Mouse (Mus musculus): ENCODE measurements around the gene Ccs. TPM values are rescaled to one million over a fixed set of nuclear protein-coding genes. Genes with fewer than 3 reads are reported as not detected.

Ccs gene
- total RNA-seq, 2 experiments from 2014 or later = 29.8 to 30.3 TPM

GRCm38 (mm10) chr19:4855470-4855820 is 16.3 kb upstream of the Ccs start:
- Histone ChIP-seq H3K4me3 (peak overlapping the region; percentile 81), H3K27ac (peak overlapping the region; percentile 88)
- DNase-seq (ENCODE audit: extremely low spot score in 1 of 2, low spot score in 2 of 2) = no peak
- no peak for TF ChIP-seq CTCF (IDR thresholded peaks at IDR 0.05)
- intact Hi-C loops (cut with DNase I) = no loop called here

DNA sequence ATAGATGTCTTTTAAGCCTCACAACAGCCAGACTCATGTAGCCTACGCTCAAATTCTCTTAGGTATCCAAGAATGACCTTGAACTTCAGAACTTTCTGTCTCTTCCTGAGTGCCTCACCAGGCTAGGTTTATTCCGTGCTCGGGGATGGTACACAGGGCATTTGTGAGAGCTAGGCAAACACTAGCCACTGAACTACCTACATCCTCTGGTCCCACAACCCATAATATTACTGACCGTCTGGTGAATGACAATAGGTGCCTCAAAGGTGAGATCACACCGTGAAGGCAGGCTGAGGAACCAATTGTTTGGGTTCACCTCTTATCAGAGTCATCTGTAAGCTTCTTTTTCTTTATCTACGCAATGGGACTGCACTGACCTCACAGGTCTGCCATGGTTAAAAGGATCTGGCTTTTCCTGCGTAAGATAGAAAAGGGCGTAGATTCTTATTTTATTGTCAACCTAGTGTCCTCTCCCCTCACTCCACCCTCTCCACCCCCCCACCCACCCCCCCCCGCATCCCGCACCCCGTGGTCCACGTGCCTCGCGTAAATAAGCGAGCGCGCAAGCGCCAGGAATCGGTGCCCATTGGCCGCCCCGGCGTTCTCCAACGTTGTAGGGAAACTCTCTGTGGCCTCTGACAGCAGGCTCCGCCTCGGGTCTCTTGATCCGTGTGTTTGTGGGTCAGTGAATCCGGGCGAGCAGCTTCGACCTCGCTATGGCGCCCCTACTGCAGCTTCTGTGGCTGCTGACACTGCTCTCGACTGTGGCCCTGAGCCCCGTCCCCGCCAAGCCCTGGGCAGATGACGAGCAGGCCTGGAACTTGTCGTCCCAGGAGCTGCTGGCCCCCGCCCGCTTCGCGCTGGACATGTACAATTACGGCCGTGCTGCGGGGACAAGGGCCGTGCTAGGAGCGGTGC is 15.7 kb upstream of the Ccs start, which contains the start of gene Ctsf:
Gene Ctsf, plus strand, starts transcription at position 579 of the 918 bp plus-strand sequence.
- peak; percentile 87 to 89 for DNase-seq (ENCODE audit: extremely low spot score in 1 of 2, low spot score in 2 of 2)
- Histone ChIP-seq H3K4me3 (peak within 1 kb of the TSS; percentile 81), H3K27ac (peak within 1 kb of the TSS; percentile 88)
- intact Hi-C loops (cut with DNase I) = no loop called here
- no peak; the same call in 1 of the 2 replicates for TF ChIP-seq CTCF (IDR thresholded peaks at IDR 0.05)

DNA sequence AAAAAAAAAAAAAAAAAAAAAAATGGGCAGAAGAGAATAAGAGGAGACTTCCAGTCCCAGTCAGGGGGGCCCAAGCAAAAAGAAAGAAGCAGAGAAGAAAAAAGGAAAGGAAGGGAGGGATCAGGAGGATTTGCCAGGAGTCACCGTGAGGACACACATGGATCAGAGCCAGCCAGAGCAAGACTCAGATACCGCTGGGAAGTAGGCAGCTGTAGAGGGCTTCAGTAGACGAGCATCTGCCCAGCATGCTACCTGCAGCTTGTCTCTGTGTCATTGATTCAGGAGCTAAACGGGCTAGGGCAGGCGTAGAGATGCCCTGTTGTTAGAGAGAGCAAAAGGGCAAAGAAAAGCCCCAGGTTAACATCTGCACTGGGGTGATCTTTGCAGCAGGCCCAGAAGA is 11.1 kb upstream of the Ccs start:
- TF ChIP-seq CTCF (IDR thresholded peaks at IDR 0.05) = no peak
- Histone ChIP-seq H3K4me3 (no peak overlapping the region), H3K27ac (no peak overlapping the region)
- intact Hi-C loops (cut with DNase I) = no loop called here
- no peak for DNase-seq (ENCODE audit: extremely low spot score in 1 of 2, low spot score in 2 of 2)

DNA sequence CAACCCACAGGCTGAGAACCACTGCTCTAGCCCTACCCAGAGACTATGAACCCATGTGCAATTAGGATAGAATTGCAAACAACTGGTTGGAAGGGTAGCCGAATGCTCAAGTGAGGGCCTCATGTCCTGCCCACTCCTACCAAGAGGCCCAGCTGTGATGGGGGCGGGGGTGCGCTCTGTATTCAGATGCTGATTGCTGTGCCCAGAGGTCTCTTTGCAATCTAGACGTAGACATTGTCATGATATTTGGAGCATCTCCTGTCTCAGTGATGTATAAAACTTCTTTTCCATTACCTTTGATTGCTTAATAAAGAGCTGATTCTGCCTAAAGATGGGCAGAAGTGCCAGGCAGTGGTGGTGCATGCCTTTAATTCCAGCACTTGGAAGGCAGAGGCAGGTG is 10.7 kb upstream of the Ccs start:
- H3K4me3 ChIP-seq = no peak overlapping the region
- DNase-seq (ENCODE audit: extremely low spot score in 1 of 2, low spot score in 2 of 2) = no peak
- intact Hi-C loops (cut with DNase I) = loop anchor here (5.0 to 10.0 kb wide), 2 partner anchors 92 to 345 kb away; partner anchors contain the start of gene Rbm4b
- no peak for TF ChIP-seq CTCF (IDR thresholded peaks at IDR 0.05)
- H3K27ac ChIP-seq = no peak overlapping the region

- Histone ChIP-seq H3K27ac (no peak overlapping the region), H3K4me3 (no peak overlapping the region)
- intact Hi-C loops (cut with DNase I) = loop anchor here (5.0 to 10.0 kb wide), 2 partner anchors 90 to 343 kb away; partner anchors contain the start of gene Rbm4b
- peak; percentile 61 for TF ChIP-seq CTCF (IDR thresholded peaks at IDR 0.05)
- no peak for DNase-seq (ENCODE audit: extremely low spot score in 1 of 2, low spot score in 2 of 2)
Measured at GRCm38 (mm10) chr19:4847490-4847889, 8.4 kb upstream of the Ccs start.

- TF ChIP-seq CTCF (IDR thresholded peaks at IDR 0.05) = no peak
- intact Hi-C loops (cut with DNase I) = loop anchor here (5.0 to 10.0 kb wide), 2 partner anchors 89 to 341 kb away; partner anchors contain the start of gene Rbm4b
Measured at GRCm38 (mm10) chr19:4845846-4846245, 6.7 kb upstream of the Ccs start.

GRCm38 (mm10) chr19:4842611-4843010 is 3.5 kb upstream of the Ccs start:
- H3K27ac ChIP-seq = no peak overlapping the region
- intact Hi-C loops (cut with DNase I) = loop anchor here (10.0 kb wide), 1 partner anchor 338 kb away; no protein-coding TSS in a partner anchor
- no peak for TF ChIP-seq CTCF (IDR thresholded peaks at IDR 0.05)

More at GRCm38 (mm10) chr19:4845846-4846245, 6.7 kb upstream of the Ccs start:
- no peak overlapping the region for H3K4me3 ChIP-seq
- no peak overlapping the region for H3K27ac ChIP-seq
- DNase-seq (ENCODE audit: extremely low spot score in 1 of 2, low spot score in 2 of 2) = no peak

GRCm38 (mm10) chr19:4840848-4841247 is 1.7 kb upstream of the Ccs start:
- H3K27ac ChIP-seq = no peak overlapping the region
- no peak for TF ChIP-seq CTCF (IDR thresholded peaks at IDR 0.05)
- intact Hi-C loops (cut with DNase I) = loop anchor here (10.0 kb wide), 1 partner anchor 336 kb away; no protein-coding TSS in a partner anchor
- DNase-seq (ENCODE audit: extremely low spot score in 1 of 2, low spot score in 2 of 2) = no peak
- H3K4me3 ChIP-seq = no peak overlapping the region

More at GRCm38 (mm10) chr19:4842611-4843010, 3.5 kb upstream of the Ccs start:
- no peak overlapping the region for H3K4me3 ChIP-seq
- DNase-seq (ENCODE audit: extremely low spot score in 1 of 2, low spot score in 2 of 2) = no peak

GRCm38 (mm10) chr19:4838526-4839140 is 499 bp downstream of the Ccs start:
- no peak for TF ChIP-seq CTCF (IDR thresholded peaks at IDR 0.05)
- intact Hi-C loops (cut with DNase I) = loop anchor here (1.0 to 5.0 kb wide), 2 partner anchors 44 to 211 kb away; partner anchors contain the start of gene Rce1
- peak overlapping the region; percentile 61; the same call in 1 of the 2 replicates for H3K27ac ChIP-seq

DNA sequence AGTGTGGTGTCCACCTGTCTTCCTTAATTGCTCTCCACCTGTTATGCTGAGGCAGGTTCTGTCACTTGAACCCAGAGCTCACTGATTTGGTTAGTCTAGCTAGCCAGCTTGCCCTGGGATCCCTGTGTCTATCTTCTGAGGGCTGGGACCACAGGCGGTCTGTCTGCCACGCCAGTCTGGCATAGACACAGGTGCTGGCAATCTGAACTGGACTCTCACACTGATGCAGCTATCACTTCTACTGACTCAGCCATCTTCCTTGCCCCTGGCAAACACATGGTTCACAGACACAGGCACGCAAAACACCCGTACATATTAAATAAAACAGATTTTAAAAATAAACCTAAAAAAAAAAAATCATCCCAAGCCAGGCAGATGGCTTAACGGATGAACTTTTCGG is 2.1 kb downstream of the Ccs start:
- no peak overlapping the region for H3K4me3 ChIP-seq
- no peak for TF ChIP-seq CTCF (IDR thresholded peaks at IDR 0.05)
- no peak for DNase-seq (ENCODE audit: extremely low spot score in 1 of 2, low spot score in 2 of 2)
- H3K27ac ChIP-seq = no peak overlapping the region
- intact Hi-C loops (cut with DNase I) = loop anchor here (5.0 kb wide), 1 partner anchor 210 kb away; the partner anchor contains the start of gene Rce1

More at GRCm38 (mm10) chr19:4838526-4839140, 499 bp downstream of the Ccs start:
- DNase-seq (ENCODE audit: extremely low spot score in 1 of 2, low spot score in 2 of 2) = no peak
- H3K4me3 ChIP-seq = peak overlapping the region; percentile 77

DNA sequence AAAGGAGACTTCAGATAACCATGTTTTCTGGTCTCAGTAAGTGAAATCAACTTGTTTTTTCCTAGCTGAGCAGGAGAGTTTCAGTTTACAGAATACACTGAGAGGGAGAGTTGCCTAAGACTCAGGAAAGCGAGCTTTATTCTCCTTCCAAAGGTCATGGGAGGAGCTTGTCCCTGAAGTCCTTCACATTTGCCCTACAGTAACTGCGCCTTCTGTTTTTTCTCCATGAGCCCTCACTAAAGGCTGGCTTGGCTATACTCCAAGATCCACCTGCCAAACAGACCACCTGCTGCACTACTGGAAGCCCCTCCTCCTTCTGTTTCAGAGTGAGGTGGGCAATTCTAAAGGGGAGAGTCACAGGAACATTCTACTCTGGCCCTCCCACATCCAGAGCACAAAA is 3.0 kb downstream of the Ccs start:
- intact Hi-C loops (cut with DNase I) = loop anchor here (5.0 kb wide), 1 partner anchor 209 kb away; the partner anchor contains the start of gene Rce1
- TF ChIP-seq CTCF (IDR thresholded peaks at IDR 0.05) = no peak
- no peak for DNase-seq (ENCODE audit: extremely low spot score in 1 of 2, low spot score in 2 of 2)
- Histone ChIP-seq H3K27ac (no peak overlapping the region), H3K4me3 (no peak overlapping the region)

DNA sequence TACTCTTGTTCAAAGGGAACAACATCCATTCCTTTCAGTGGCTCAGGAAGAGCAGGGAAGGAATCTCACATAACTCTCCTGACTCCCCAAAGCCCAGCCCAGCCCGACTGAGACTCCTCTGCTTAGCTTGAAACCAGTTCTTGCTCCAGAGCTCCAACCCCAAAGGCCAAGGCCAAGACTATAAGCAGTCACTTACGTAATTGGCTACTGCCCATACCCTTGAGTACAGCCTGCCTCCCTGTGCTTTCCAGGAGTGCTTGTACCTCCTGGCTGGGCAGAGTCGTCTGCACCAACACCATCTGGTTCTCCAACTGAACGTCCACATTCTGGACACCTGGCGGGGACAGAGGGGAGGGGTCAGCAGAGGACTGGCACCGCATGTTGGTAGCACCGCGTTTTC is 5.2 kb downstream of the Ccs start:
- no peak overlapping the region for H3K4me3 ChIP-seq
- no peak for DNase-seq (ENCODE audit: extremely low spot score in 1 of 2, low spot score in 2 of 2)
- no peak overlapping the region for H3K27ac ChIP-seq
- intact Hi-C loops (cut with DNase I) = no loop called here
- no peak for TF ChIP-seq CTCF (IDR thresholded peaks at IDR 0.05)
